Mouse (Mus musculus) R1 (cell line): ENCODE data around the gene Itgb5.

Source experiments
- DNase-seq: peaks from one replicate; pipeline ENCODE4 v3.0.0-alpha.2; 2018; ENCODE audit warnings: low read depth, low spot score

Itgb5 gene

GRCm38 (mm10) chr16:33988358-33989012 lies 159.0 kb downstream of the Itgb5 start:
- peak; percentile 72 for DNase-seq

GRCm38 (mm10) chr16:33989106-33989505 lies 159.6 kb downstream of the Itgb5 start:
- DNase-seq: no peak

GRCm38 (mm10) chr16:33990712-33991111 lies 161.2 kb downstream of the Itgb5 start:
- peak; percentile 30 for DNase-seq

- no peak for DNase-seq
These were observed 164.9 kb downstream of the Itgb5 start for GRCm38 (mm10) chr16:33994321-33994720.

GRCm38 (mm10) chr16:33995496-33995895 lies 166.0 kb downstream of the Itgb5 start:
- no peak for DNase-seq

GRCm38 (mm10) chr16:33996030-33996429 lies 166.6 kb downstream of the Itgb5 start:
- DNase-seq: peak; percentile 79

- DNase-seq: no peak
These were observed 168.5 kb downstream of the Itgb5 start for GRCm38 (mm10) chr16:33998011-33998410.
